Comparison of ENCODE assay signal across 20 mouse cellular contexts in genomic region chr13:8632072-8632471, GRCm38 (mm10).
DNase-seq lines count a peak whose midpoint lies in the region; ATAC-seq lines count a peak whose summit lies in the region.
"Had no signal": no experiment of that assay in that cellular context is flagged by ENCODE, and none has a peak within 500 bp of the region (broad histone marks: within the 10 kb centered on the region; RNA-seq: fewer than 3 reads in every experiment).

No protein-coding gene starts in this region.

- H3K4me1 ChIP-seq in liver, embryonic 12.5 days, result peaks cover 12% of the 10 kb centered on the region
- H3K4me1 ChIP-seq in hindbrain, embryonic 14.5 days (replicated peaks; ENCODE audit: control insufficient read depth, insufficient read depth, low read length), result no peaks in the 10 kb centered on the region
- H3K4me1 ChIP-seq: embryonic facial prominence, embryonic 13.5 days had no signal

- no peak overlapping the region for H3K27ac ChIP-seq in liver, embryonic 12.5 days
- no peak overlapping the region for H3K27ac ChIP-seq in hindbrain, embryonic 14.5 days
- H3K27ac ChIP-seq: embryonic facial prominence, embryonic 13.5 days; forebrain, embryonic 12.5 days; heart, embryonic 13.5 days had no signal

- no peaks in the 10 kb centered on the region for H3K9me3 ChIP-seq in liver, embryonic 12.5 days (replicated peaks)
- no peaks in the 10 kb centered on the region for H3K9me3 ChIP-seq in hindbrain, embryonic 14.5 days (ENCODE audit: control insufficient read depth, low read length)
- H3K9me3 ChIP-seq: embryonic facial prominence, embryonic 13.5 days; forebrain, embryonic 12.5 days; heart, embryonic 13.5 days had no signal

- WGBS in liver, embryonic 12.5 days (ENCODE audit: insufficient replicate concordance), result 22% methylated on average over 5 of the region's 5 CpGs
- 52% methylated on average over 5 of the region's 5 CpGs for WGBS in hindbrain, embryonic 14.5 days

- H3K36me3 ChIP-seq in liver, embryonic 12.5 days, result no peaks in the 10 kb centered on the region
- no peaks in the 10 kb centered on the region for H3K36me3 ChIP-seq in hindbrain, embryonic 14.5 days (replicated peaks; ENCODE audit: control insufficient read depth, insufficient read depth)
- H3K36me3 ChIP-seq: embryonic facial prominence, embryonic 13.5 days; forebrain, embryonic 12.5 days; heart, embryonic 13.5 days had no signal

- no peak overlapping the region for H3K9ac ChIP-seq in liver, embryonic 12.5 days
- H3K9ac ChIP-seq in hindbrain, embryonic 14.5 days, result no peak overlapping the region
- H3K9ac ChIP-seq: embryonic facial prominence, embryonic 13.5 days; forebrain, embryonic 12.5 days; heart, embryonic 13.5 days had no signal

- ATAC-seq in liver, embryonic 12.5 days, result peak; percentile 70; the same call in 1 of the 2 replicates
- peak; percentile 76 to 77 for ATAC-seq in hematopoietic stem cell, adult 5-6 weeks (replicated peaks in 1 of 2; ENCODE audit: insufficient read depth in 1 of 2, low FRiP score in 2 of 2, low TSS enrichment in 1 of 2, low read depth in 1 of 2, poor library complexity in 2 of 2, severe bottlenecking in 2 of 2)
- peak; percentile 96 for ATAC-seq in megakaryocyte-erythroid progenitor cell, adult 5-6 weeks (replicated peaks; ENCODE audit: low FRiP score, low TSS enrichment, poor library complexity, severe bottlenecking)
- no peak for ATAC-seq in hindbrain, embryonic 14.5 days (ENCODE audit: low FRiP score)
- ATAC-seq: forebrain, embryonic 16.5 days; hindbrain, embryonic 16.5 days; inflammation-experienced regulatory T-cells, adult 6 months; intestine, postnatal 0 days had no signal

- H3K4me3 ChIP-seq in liver, embryonic 12.5 days, result no peak overlapping the region
- H3K4me3 ChIP-seq in hindbrain, embryonic 14.5 days (replicated peaks; ENCODE audit: low read length), result no peak overlapping the region
- H3K4me3 ChIP-seq: embryonic facial prominence, embryonic 13.5 days; forebrain, embryonic 12.5 days; heart, embryonic 13.5 days had no signal

- DNase-seq in embryo, embryonic 9.5 days (ENCODE audit: extremely low spot score), result peak; percentile 8
- DNase-seq in embryo, embryonic 10 days (ENCODE audit: low spot score), result no peak
- no peak for DNase-seq in liver
- DNase-seq in adrenal gland, adult 2 months, result no peak
- DNase-seq in hindbrain, embryonic 14.5 days (ENCODE audit: low spot score), result no peak
- DNase-seq: adrenal gland, postnatal 10 days; cerebellum, adult 11-12 months; cerebellum, adult 9-11 months; gastrocnemius, postnatal 14 days; heart, postnatal 36 days had no signal

- H3K27me3 ChIP-seq in liver, embryonic 12.5 days (replicated peaks), result no peaks in the 10 kb centered on the region
- no peaks in the 10 kb centered on the region for H3K27me3 ChIP-seq in hindbrain, embryonic 14.5 days (ENCODE audit: control insufficient read depth, insufficient read depth, low read length)
- H3K27me3 ChIP-seq: embryonic facial prominence, embryonic 13.5 days; forebrain, embryonic 12.5 days; heart, embryonic 13.5 days had no signal

- no peak overlapping the region for H3K4me2 ChIP-seq in liver, embryonic 12.5 days
- no peak overlapping the region for H3K4me2 ChIP-seq in hindbrain, embryonic 14.5 days (replicated peaks)
- H3K4me2 ChIP-seq: embryonic facial prominence, embryonic 13.5 days; forebrain, embryonic 12.5 days; heart, embryonic 13.5 days had no signal
